Mouse (Mus musculus): Measurements from ENCODE around the gene Zfp966. TPM values are rescaled to one million over a fixed set of nuclear protein-coding genes. Genes with fewer than 3 reads are reported as not detected.
"Not testable (repeated sequence)": the region's sequence is repeated elsewhere in the genome, so short reads cannot be mapped to it uniquely, and the experiment has no call there.

Zfp966 gene
- 2.0 and 2.5 TPM in 2 replicates for polyA plus RNA-seq (2015; fragmentation: Nextera tagmentation; extraction: Ambion mirVana)

- not testable (repeated sequence) for H3K27ac ChIP-seq; H3K4me3 ChIP-seq (replicated peaks); H3K36me3 ChIP-seq; H3K4me1 ChIP-seq (replicated peaks); ATAC-seq; H3K4me2 ChIP-seq (replicated peaks); H3K27me3 ChIP-seq (replicated peaks); H3K9me3 ChIP-seq; H3K9ac ChIP-seq
- no CpG with 5 or more reads among the region's 6 CpGs for WGBS
These were observed at the start of gene Zfp966 for GRCm38 (mm10) chr2:175931000-175931399. Zfp966 (minus strand) TSS chr2:175931100.

- H3K36me3 ChIP-seq; H3K27me3 ChIP-seq (replicated peaks); ATAC-seq; H3K4me2 ChIP-seq (replicated peaks); H3K9me3 ChIP-seq; H3K4me3 ChIP-seq (replicated peaks); H3K4me1 ChIP-seq (replicated peaks); H3K9ac ChIP-seq; H3K27ac ChIP-seq: not testable (repeated sequence)
- no CpG with 5 or more reads among the region's 4 CpGs for WGBS
These were observed 34.1 kb upstream of the Zfp966 start, which contains the start of gene Gm2026 for GRCm38 (mm10) chr2:175965031-175965430. Gm2026 (plus strand) TSS chr2:175965331.

- not testable (repeated sequence) for H3K4me3 ChIP-seq (replicated peaks); H3K27ac ChIP-seq; H3K9me3 ChIP-seq; ATAC-seq; H3K36me3 ChIP-seq; H3K4me2 ChIP-seq (replicated peaks); H3K9ac ChIP-seq; H3K27me3 ChIP-seq (replicated peaks); H3K4me1 ChIP-seq (replicated peaks)
- no CpG with 5 or more reads among the region's 7 CpGs for WGBS
These were observed 61.9 kb downstream of the Zfp966 start, which contains the start of gene Gm6710 for GRCm38 (mm10) chr2:175869024-175869423. Gm6710 (plus strand) TSS chr2:175869219.

Other genes starting within 250 kb of the Zfp966 start
- gene Zfp969, start 227.5 kb downstream of the Zfp966 start, polyA plus RNA-seq (2015; fragmentation: Nextera tagmentation; extraction: Ambion mirVana): 31.8 and 32.8 TPM in 2 replicates
- not detected in 2 replicates for gene Gm2007, start 189.6 kb downstream of the Zfp966 start, polyA plus RNA-seq (2015; fragmentation: Nextera tagmentation; extraction: Ambion mirVana)
- 1.3 and 3.5 TPM in 2 replicates for gene Gm14288, start 130.0 kb downstream of the Zfp966 start, polyA plus RNA-seq (2015; fragmentation: Nextera tagmentation; extraction: Ambion mirVana)
- 17.7 and 18.1 TPM in 2 replicates for gene Gm6710, start 61.9 kb downstream of the Zfp966 start, polyA plus RNA-seq (2015; fragmentation: Nextera tagmentation; extraction: Ambion mirVana)
- gene Gm2026, start 34.2 kb upstream of the Zfp966 start, polyA plus RNA-seq (2015; fragmentation: Nextera tagmentation; extraction: Ambion mirVana): 12.0 and 19.4 TPM in 2 replicates
- gene Gm2004, start 218.7 kb upstream of the Zfp966 start, polyA plus RNA-seq (2015; fragmentation: Nextera tagmentation; extraction: Ambion mirVana): 1.1 and 1.2 TPM in 2 replicates

Data from intestine, embryonic 15.5 days (tissue).